Mouse (Mus musculus): Measurements from ENCODE around the gene Fam193a. TPM values are rescaled to one million over a fixed set of nuclear protein-coding genes. Genes with fewer than 3 reads are reported as not detected.

The Fam193a gene
- polyA plus RNA-seq, 1 experiment from 2014 or later, result 7.5 TPM

- Histone ChIP-seq H3K9ac (no peak overlapping the region), H3K36me3 (no peaks in the 10 kb centered on the region), H3K27ac (replicated peaks) (no peak overlapping the region), H3K4me1 (peaks cover 19% of the 10 kb centered on the region), H3K27me3 (replicated peaks) (no peaks in the 10 kb centered on the region), H3K9me3 (no peaks in the 10 kb centered on the region), H3K4me3 (no peak overlapping the region), H3K4me2 (no peak overlapping the region)
- ATAC-seq (ENCODE audit: extremely low read depth, insufficient number of reproducible peaks, low FRiP score, low TSS enrichment), result no peak
- WGBS, result 73% methylated on average over 7 of the region's 7 CpGs
Observed at GRCm38 (mm10) chr5:34535831-34536230, 166.1 kb downstream of the Fam193a start.

Other genes starting within 250 kb of the Fam193a start
- 0.24 and 0.47 TPM in 2 replicates for gene Poln, start 200.5 kb upstream of the Fam193a start, polyA plus RNA-seq (2015; fragmentation: Nextera tagmentation; extraction: Ambion mirVana)
- gene Haus3, start 200.4 kb upstream of the Fam193a start, polyA plus RNA-seq (2015; fragmentation: Nextera tagmentation; extraction: Ambion mirVana), result 20.8 and 25.4 TPM in 2 replicates
- gene Mxd4, start 182.2 kb upstream of the Fam193a start, polyA plus RNA-seq (2015; fragmentation: Nextera tagmentation; extraction: Ambion mirVana), result 23.1 and 23.6 TPM in 2 replicates
- 0.07 and 0.19 TPM in 2 replicates for gene Zfyve28, start 81.5 kb upstream of the Fam193a start, polyA plus RNA-seq (2015; fragmentation: Nextera tagmentation; extraction: Ambion mirVana)
- not detected in 2 replicates for gene Cfap99, start 81.3 kb upstream of the Fam193a start, polyA plus RNA-seq (2015; fragmentation: Nextera tagmentation; extraction: Ambion mirVana)
- gene Rnf4, start 33.6 kb upstream of the Fam193a start, polyA plus RNA-seq (2015; fragmentation: Nextera tagmentation; extraction: Ambion mirVana), result 109 and 110 TPM in 2 replicates
- gene Tnip2, start 144.1 kb downstream of the Fam193a start, polyA plus RNA-seq (2015; fragmentation: Nextera tagmentation; extraction: Ambion mirVana), result 14.6 and 18.8 TPM in 2 replicates
- 3.9 and 4.9 TPM in 2 replicates for gene Sh3bp2, start 155.9 kb downstream of the Fam193a start, polyA plus RNA-seq (2015; fragmentation: Nextera tagmentation; extraction: Ambion mirVana)
- gene Add1, start 203.7 kb downstream of the Fam193a start, polyA plus RNA-seq (2015; fragmentation: Nextera tagmentation; extraction: Ambion mirVana), result 143 and 144 TPM in 2 replicates

Measured in heart, embryonic 13.5 days (tissue).